Mouse (Mus musculus): Measurements from ENCODE around the gene Osbp2. TPM values are rescaled to one million over a fixed set of nuclear protein-coding genes. Genes with fewer than 3 reads are reported as not detected.

Osbp2 gene
- polyA plus RNA-seq, 1 experiment from 2014 or later, result 0.50 TPM

DNA sequence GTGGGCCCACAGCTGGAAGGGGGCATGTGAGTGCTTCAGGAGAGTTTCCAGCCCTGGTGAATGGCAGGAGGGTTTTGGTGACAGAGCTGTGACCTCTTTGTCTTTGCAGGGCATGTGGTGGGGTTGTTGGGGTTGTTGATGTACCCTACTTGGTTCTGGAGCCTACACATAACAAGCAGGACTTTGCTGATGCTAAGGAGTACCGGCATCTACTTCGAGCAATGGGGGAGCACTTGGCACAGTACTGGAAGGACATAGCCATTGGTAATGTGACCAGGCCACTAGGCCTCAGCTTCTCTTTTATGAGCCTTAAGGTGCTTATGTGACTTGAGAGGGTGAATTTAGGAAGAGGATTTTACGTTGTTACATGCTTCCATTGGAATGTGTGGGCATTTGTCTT, 183.9 kb downstream of the Osbp2 start:
- no peak for ATAC-seq
- H3K4me3 ChIP-seq (replicated peaks), result no peak overlapping the region
- H3K4me2 ChIP-seq (replicated peaks), result no peak overlapping the region
- no peaks in the 10 kb centered on the region for H3K27me3 ChIP-seq (replicated peaks)
- no peaks in the 10 kb centered on the region for H3K4me1 ChIP-seq (replicated peaks)
- peaks cover 55% of the 10 kb centered on the region for H3K36me3 ChIP-seq
- no peaks in the 10 kb centered on the region for H3K9me3 ChIP-seq
- no peak overlapping the region for H3K9ac ChIP-seq
- no peak overlapping the region for H3K27ac ChIP-seq
- 92% methylated on average over 3 of the region's 3 CpGs for WGBS

DNA sequence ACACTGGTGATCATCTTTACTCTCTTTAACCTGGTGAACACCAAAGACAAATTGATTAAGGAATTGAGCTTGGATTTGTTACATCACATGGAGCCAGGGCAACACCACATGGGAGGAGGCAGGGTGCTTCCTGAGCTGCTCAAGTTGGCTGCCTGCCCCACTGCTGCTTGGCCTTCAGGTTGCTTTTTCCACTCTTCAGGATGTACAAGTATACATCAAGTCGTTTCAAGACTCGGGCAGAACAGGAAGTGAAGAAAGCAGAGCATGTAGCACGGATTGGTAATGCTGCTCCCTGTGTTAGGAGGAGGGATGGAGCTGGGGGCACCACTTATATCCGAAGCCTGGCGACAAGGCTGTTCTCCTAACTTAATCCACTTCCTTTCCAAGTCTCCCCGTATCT, 186.5 kb downstream of the Osbp2 start:
- peaks cover 49% of the 10 kb centered on the region for H3K36me3 ChIP-seq
- 74% methylated on average over 6 of the region's 6 CpGs for WGBS
- no peaks in the 10 kb centered on the region for H3K9me3 ChIP-seq
- no peaks in the 10 kb centered on the region for H3K27me3 ChIP-seq (replicated peaks)
- H3K9ac ChIP-seq, result no peak overlapping the region
- H3K4me2 ChIP-seq (replicated peaks), result no peak overlapping the region
- H3K4me3 ChIP-seq (replicated peaks), result no peak overlapping the region
- H3K27ac ChIP-seq, result no peak overlapping the region
- H3K4me1 ChIP-seq (replicated peaks), result no peaks in the 10 kb centered on the region
- no peak for ATAC-seq

DNA sequence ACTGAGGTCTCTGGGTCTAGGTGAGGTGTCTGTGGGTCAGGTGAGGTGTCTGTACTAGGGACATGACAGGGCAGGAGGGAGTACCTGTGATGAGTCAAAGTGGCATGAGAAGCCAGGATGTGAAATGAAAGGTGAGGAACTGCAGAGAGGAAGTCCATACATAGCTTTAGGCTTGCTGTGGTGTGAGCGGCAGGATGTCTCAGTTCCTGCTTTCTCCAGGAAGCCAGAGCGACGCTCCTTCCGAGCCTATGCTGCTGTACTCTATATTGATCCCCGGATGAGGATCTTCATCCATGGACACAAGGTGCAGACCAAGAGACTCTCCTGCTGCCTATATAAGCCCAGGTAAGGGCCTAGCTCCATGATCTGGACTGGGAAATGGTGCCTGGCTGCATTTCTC, 187.3 kb downstream of the Osbp2 start:
- H3K27ac ChIP-seq, result no peak overlapping the region
- no peaks in the 10 kb centered on the region for H3K9me3 ChIP-seq
- no peaks in the 10 kb centered on the region for H3K4me1 ChIP-seq (replicated peaks)
- H3K4me3 ChIP-seq (replicated peaks), result no peak overlapping the region
- H3K36me3 ChIP-seq, result peaks cover 49% of the 10 kb centered on the region
- 89% methylated on average over 5 of the region's 5 CpGs for WGBS
- H3K9ac ChIP-seq, result no peak overlapping the region
- no peaks in the 10 kb centered on the region for H3K27me3 ChIP-seq (replicated peaks)
- no peak for ATAC-seq
- H3K4me2 ChIP-seq (replicated peaks), result no peak overlapping the region

DNA sequence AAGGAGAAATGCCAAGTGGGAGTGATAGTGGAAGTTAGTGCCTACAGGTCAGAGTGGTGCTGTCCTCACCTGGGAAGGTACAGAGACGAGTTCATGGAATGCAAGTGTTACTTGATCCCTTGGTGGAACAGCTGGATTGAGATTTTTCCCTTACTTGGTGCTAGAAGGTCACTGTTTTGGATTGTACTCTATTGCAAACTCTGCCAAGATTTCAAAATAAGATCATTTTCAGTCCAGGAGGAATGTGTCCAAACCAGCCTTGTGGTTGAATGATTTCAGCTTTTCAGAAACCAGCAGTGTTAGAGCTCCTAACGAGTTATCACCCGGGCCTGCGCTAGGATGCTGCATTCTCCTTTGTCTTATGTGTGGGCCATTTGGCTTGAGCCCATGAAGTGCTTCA, 189.2 kb downstream of the Osbp2 start:
- Histone ChIP-seq H3K4me2 (replicated peaks) (no peak overlapping the region), H3K4me3 (replicated peaks) (no peak overlapping the region), H3K4me1 (replicated peaks) (no peaks in the 10 kb centered on the region), H3K36me3 (peaks cover 36% of the 10 kb centered on the region), H3K9me3 (no peaks in the 10 kb centered on the region), H3K9ac (no peak overlapping the region), H3K27me3 (replicated peaks) (no peaks in the 10 kb centered on the region), H3K27ac (no peak overlapping the region)
- no peak for ATAC-seq
- WGBS, result 90% methylated on average over 4 of the region's 4 CpGs

DNA sequence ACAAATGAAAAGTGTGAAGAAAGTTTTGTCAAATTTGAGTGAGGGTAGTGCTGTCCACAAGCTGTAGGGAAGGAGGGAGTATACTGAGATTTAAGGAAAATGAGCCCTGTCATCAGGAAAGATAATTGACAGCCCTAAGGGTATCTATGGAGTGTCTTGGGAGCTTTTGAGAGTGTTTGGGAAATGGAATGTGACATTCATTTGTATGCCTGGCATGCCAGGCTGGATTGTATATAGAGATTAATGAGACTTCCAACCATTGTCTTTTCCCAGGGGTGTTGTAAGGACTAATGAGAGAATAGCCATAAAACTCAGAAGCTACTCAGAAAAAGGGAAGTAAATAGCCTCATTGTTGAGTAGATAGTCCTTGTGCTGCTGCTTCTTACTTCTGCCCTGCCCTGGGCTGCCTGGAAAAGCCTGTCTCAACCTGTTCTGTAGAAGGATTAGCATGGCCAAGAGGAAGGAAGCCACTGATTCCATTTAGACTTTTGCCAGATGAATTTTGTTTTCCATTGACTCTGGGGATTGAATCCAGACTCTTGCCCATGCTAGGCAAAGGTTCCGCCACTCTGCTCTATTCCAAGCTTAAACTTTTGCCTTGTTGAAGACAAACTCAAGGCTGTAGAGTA, 192.6 kb downstream of the Osbp2 start:
- ATAC-seq, result no peak
- Histone ChIP-seq H3K4me3 (replicated peaks) (no peak overlapping the region), H3K4me1 (replicated peaks) (no peaks in the 10 kb centered on the region), H3K36me3 (peaks cover 18% of the 10 kb centered on the region), H3K27me3 (replicated peaks) (no peaks in the 10 kb centered on the region), H3K9me3 (no peaks in the 10 kb centered on the region), H3K4me2 (replicated peaks) (no peak overlapping the region), H3K9ac (no peak overlapping the region), H3K27ac (no peak overlapping the region)
- 98% methylated on average over 1 of the region's 1 CpGs for WGBS

DNA sequence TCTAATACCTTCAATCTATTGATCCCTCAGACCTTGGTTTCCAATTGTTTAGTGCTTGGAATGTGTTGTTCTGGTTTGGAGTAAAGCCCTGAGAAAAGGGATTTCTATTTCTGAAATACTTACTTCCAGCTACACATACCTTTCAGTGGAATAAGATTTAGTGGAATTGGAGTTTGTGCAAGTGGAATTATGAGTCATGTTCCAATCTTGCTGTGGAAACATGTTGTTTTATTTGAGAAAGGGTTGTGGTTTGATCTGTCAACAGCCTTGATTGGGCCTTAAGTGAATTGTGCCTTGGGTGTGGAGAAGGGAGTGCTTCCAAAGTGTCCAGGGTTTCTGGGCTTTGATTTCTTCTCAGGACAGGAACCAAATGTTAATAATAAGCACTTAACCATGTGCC, 193.9 kb downstream of the Osbp2 start:
- H3K27me3 ChIP-seq (replicated peaks), result no peaks in the 10 kb centered on the region
- no peak overlapping the region for H3K4me2 ChIP-seq (replicated peaks)
- no peak for ATAC-seq
- no peaks in the 10 kb centered on the region for H3K4me1 ChIP-seq (replicated peaks)
- H3K36me3 ChIP-seq, result peaks cover 9% of the 10 kb centered on the region
- no peak overlapping the region for H3K27ac ChIP-seq
- H3K9me3 ChIP-seq, result no peaks in the 10 kb centered on the region
- H3K4me3 ChIP-seq (replicated peaks), result no peak overlapping the region
- no peak overlapping the region for H3K9ac ChIP-seq

DNA sequence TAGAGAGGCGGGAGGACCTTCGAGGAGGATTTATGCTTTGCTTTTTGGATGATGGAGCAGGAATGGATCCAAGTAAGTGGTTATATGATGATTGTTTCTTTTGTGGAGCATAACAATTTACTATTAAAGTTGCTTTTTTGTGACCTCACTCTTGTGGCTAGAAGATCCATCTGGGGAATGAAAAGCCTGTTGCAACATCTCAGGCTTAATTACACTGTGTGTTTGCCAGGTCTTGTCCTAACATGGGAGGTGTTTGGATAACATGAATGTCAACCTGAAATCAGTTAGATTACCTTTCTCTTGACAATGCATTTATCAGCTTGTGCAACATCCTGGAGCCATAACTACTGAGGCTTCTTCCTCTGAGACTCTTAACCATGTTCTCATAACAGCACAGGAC, 194.9 kb downstream of the Osbp2 start:
- H3K27ac ChIP-seq, result no peak overlapping the region

DNA sequence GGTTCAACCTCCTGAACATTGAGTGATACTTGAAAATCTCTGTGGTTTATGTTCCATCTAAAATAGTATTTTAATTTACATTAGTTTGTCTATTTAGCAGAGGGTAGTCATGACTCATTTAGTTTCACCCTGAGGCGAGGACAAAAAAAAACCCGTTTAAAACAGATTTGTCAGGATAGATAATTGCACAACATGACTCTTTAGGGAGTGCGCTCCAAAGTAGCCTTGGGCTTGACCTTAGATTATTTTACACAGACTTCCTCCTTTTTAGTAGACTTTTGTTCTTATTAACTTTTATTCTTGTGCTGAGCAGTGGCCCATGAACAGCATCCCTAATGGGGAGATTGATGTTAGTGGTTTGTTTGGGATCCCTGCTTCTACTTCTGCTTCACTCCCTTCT, 196.2 kb downstream of the Osbp2 start:
- peaks cover 11% of the 10 kb centered on the region for H3K36me3 ChIP-seq
- H3K27ac ChIP-seq, result no peak overlapping the region
- H3K4me1 ChIP-seq (replicated peaks), result no peaks in the 10 kb centered on the region
- H3K27me3 ChIP-seq (replicated peaks), result no peaks in the 10 kb centered on the region
- no peak overlapping the region for H3K4me3 ChIP-seq (replicated peaks)
- H3K9ac ChIP-seq, result no peak overlapping the region
- H3K9me3 ChIP-seq, result no peaks in the 10 kb centered on the region
- no peak overlapping the region for H3K4me2 ChIP-seq (replicated peaks)
- no peak for ATAC-seq
- 94% methylated on average over 3 of the region's 3 CpGs for whole genome bisulfite sequencing

More for the DNA sequence above, 194.9 kb downstream of the Osbp2 start:
- ATAC-seq, result no peak
- no peaks in the 10 kb centered on the region for H3K4me1 ChIP-seq (replicated peaks)
- peaks cover 8% of the 10 kb centered on the region for H3K36me3 ChIP-seq
- WGBS, result 84% methylated on average over 2 of the region's 2 CpGs
- H3K4me3 ChIP-seq (replicated peaks), result no peak overlapping the region
- H3K27me3 ChIP-seq (replicated peaks), result no peaks in the 10 kb centered on the region
- no peak overlapping the region for H3K9ac ChIP-seq
- H3K9me3 ChIP-seq, result no peaks in the 10 kb centered on the region
- H3K4me2 ChIP-seq (replicated peaks), result no peak overlapping the region

DNA sequence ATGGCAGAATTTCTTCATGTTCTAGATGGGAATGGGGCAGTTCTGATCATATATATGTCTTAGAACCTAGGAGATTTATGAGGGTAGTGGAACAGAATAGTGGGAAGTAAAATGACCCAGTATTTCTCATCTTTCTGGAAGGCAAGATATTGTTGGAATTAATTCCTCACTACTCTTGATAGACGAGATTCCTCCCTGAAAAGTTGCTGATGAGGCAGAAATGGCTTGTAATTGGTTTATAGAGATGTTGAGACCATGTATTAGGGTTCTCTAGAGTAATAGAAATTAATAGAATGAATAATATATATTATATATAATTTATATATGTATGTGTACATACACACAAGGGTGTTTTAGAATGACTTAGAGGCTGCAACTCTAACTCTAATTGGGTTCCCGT, 201.7 kb downstream of the Osbp2 start:
- 93% methylated on average over 2 of the region's 2 CpGs for WGBS
- no peak overlapping the region for H3K9ac ChIP-seq
- no peak for ATAC-seq
- H3K4me1 ChIP-seq (replicated peaks), result no peaks in the 10 kb centered on the region
- no peaks in the 10 kb centered on the region for H3K9me3 ChIP-seq
- no peak overlapping the region for H3K27ac ChIP-seq
- no peak overlapping the region for H3K4me2 ChIP-seq (replicated peaks)
- H3K36me3 ChIP-seq, result peaks cover 12% of the 10 kb centered on the region
- no peak overlapping the region for H3K4me3 ChIP-seq (replicated peaks)
- no peaks in the 10 kb centered on the region for H3K27me3 ChIP-seq (replicated peaks)

Other genes with a start within 250 kb of the Osbp2 start
- 20.9 and 21.1 TPM in 2 replicates for gene Morc2a, start 214.7 kb downstream of the Osbp2 start, polyA plus RNA-seq (2015; fragmentation: Nextera tagmentation; extraction: Ambion mirVana)
- 0.27 and 0.29 TPM in 2 replicates for gene 4921536K21Rik, start 31.2 kb upstream of the Osbp2 start, polyA plus RNA-seq (2015; fragmentation: Nextera tagmentation; extraction: Ambion mirVana)
- 6.4 and 7.0 TPM in 2 replicates for gene Dusp18, start 31.3 kb upstream of the Osbp2 start, polyA plus RNA-seq (2015; fragmentation: Nextera tagmentation; extraction: Ambion mirVana)
- gene Slc35e4, start 50.8 kb upstream of the Osbp2 start, polyA plus RNA-seq (2015; fragmentation: Nextera tagmentation; extraction: Ambion mirVana), result 3.2 and 3.4 TPM in 2 replicates
- 57.5 and 63.7 TPM in 2 replicates for gene Tcn2, start 68.3 kb upstream of the Osbp2 start, polyA plus RNA-seq (2015; fragmentation: Nextera tagmentation; extraction: Ambion mirVana)
- gene Pes1, start 100.1 kb upstream of the Osbp2 start, polyA plus RNA-seq (2015; fragmentation: Nextera tagmentation; extraction: Ambion mirVana), result 81.3 and 84.1 TPM in 2 replicates
- gene 4930556J24Rik, start 112.9 kb upstream of the Osbp2 start, polyA plus RNA-seq (2015; fragmentation: Nextera tagmentation; extraction: Ambion mirVana), result not detected in 2 replicates
- 26.0 and 27.0 TPM in 2 replicates for gene Gal3st1, start 119.7 kb upstream of the Osbp2 start, polyA plus RNA-seq (2015; fragmentation: Nextera tagmentation; extraction: Ambion mirVana)
- 0.52 and 0.63 TPM in 2 replicates for gene Sec14l4, start 167.6 kb upstream of the Osbp2 start, polyA plus RNA-seq (2015; fragmentation: Nextera tagmentation; extraction: Ambion mirVana)
- not detected in 2 replicates for gene Sec14l3, start 200.9 kb upstream of the Osbp2 start, polyA plus RNA-seq (2015; fragmentation: Nextera tagmentation; extraction: Ambion mirVana)
- 32.2 and 37.0 TPM in 2 replicates for gene Mtfp1, start 231.5 kb upstream of the Osbp2 start, polyA plus RNA-seq (2015; fragmentation: Nextera tagmentation; extraction: Ambion mirVana)

Measured in intestine, embryonic 15.5 days (tissue).